Mouse (Mus musculus) forebrain, embryonic 16.5 days (tissue): ENCODE measurements at regions not wholly inside any gene's neighbourhood (a gene's known extent, or its start where the extent isn't known, plus 50 kb on each side); places are given as distances from the start of the nearest gene placed in this dataset.

ENCODE experiments used
- ATAC-seq: fragments of 200-750 bp; cut with Nextera tagmentation; 2 replicates; pipeline ENCODE4 v1.8.0; 2017; ENCODE audit warnings: mild to moderate bottlenecking, moderate library complexity
- H3K27ac ChIP-seq: fragments of 300-500 bp; sonication (generic); 2 replicates; pipeline ENCODE4 v1.5.1; 2014; ENCODE audit warnings: low read length, control low read depth
- H3K27me3 ChIP-seq: fragments of 300-500 bp; sonication (generic); replicated peaks from 2 replicates; pipeline ENCODE4 v1.6.1; 2014; ENCODE audit warnings: low read length; ENCODE audit not compliant: control insufficient read depth, insufficient read depth
- H3K36me3 ChIP-seq: fragments of 300-500 bp; sonication (generic); 2 replicates; pipeline ENCODE4 v1.6.1; 2014; ENCODE audit not compliant: control insufficient read depth, insufficient read depth
- H3K4me1 ChIP-seq: fragments of 300-500 bp; sonication (generic); replicated peaks from 2 replicates; pipeline ENCODE4 v1.6.1; 2014; ENCODE audit warnings: low read length; ENCODE audit not compliant: control insufficient read depth, insufficient read depth
- H3K4me2 ChIP-seq: fragments of 300-500 bp; sonication (generic); 2 replicates; pipeline ENCODE4 v1.6.1; 2014; ENCODE audit warnings: mild to moderate bottlenecking, low read length, control low read depth
- H3K4me3 ChIP-seq: fragments of 300-500 bp; sonication (generic); replicated peaks from 2 replicates; pipeline ENCODE4 v1.5.1; 2014; ENCODE audit warnings: mild to moderate bottlenecking, low read length, control low read depth
- H3K9ac ChIP-seq: fragments of 300-500 bp; sonication (generic); replicated peaks from 2 replicates; pipeline ENCODE4 v1.6.1; 2014; ENCODE audit warnings: low read depth, low read length, control low read depth
- H3K9me3 ChIP-seq: fragments of 300-500 bp; sonication (generic); 2 replicates; pipeline ENCODE4 v1.6.1; 2016; ENCODE audit warnings: low read length; ENCODE audit not compliant: control insufficient read depth
- WGBS: fragments of 180-500 bp; shearing (Covaris S2); extraction: QIAGEN DNeasy Blood & Tissue Kit; methylation state at CpG from one replicate; pipeline ENCODE4 v1.1.7; 2014; 5-methylcytosine and 5-hydroxymethylcytosine counted together

DNA sequence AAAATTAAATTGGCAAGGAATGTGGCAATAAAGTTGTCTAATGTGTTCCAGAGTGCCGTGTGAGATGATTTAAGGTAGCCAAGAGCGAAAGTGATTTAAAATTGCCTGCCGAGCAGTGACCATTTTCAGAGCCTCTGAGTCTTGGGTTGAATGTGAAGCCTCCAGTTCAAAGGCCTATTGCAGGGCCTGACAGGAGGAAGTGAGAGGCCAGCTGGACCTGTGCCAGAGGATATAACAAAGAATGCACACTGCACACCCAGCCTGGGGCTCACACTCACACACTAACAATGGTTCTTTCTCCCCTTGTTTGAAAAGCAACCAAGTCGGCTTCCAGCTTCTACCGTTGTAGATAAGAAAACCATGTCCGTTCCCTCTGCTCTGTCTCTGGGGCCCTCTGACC, 390.1 kb downstream of the Pmp22 start:
- 11% methylated on average over 6 of the region's 6 CpGs for whole genome bisulfite sequencing
- Histone ChIP-seq H3K27ac (no peak overlapping the region), H3K9me3 (no peaks in the 10 kb centered on the region), H3K27me3 (no peaks in the 10 kb centered on the region), H3K4me2 (no peak overlapping the region), H3K36me3 (no peaks in the 10 kb centered on the region), H3K9ac (no peak overlapping the region), H3K4me1 (peaks cover 8% of the 10 kb centered on the region; the same call in 1 of the 2 replicates), H3K4me3 (no peak overlapping the region)
- ATAC-seq = peak; percentile 66; the same call in 1 of the 2 replicates

DNA sequence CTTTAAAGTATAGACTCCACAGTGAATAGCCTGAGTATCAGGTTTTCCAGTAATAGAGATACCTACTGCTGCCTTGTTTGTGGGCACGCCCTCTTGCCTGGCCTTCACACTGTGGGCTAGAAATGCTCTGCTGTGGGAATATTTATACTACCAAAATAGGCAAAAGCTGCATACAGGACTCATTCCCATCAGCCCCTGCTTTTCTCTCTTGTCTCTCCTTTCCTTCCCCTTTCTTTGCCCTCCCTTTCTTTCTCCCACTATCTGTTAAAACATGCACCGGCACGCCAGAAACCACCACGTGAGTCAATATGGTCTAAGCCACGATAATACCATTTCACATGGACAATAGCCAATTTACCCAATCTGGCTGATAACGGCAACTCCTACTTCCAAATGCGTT, 395.5 kb downstream of the Pmp22 start:
- peaks cover 18% of the 10 kb centered on the region for H3K4me1 ChIP-seq
- no peak overlapping the region for H3K9ac ChIP-seq
- H3K36me3 ChIP-seq = no peaks in the 10 kb centered on the region
- H3K27me3 ChIP-seq = no peaks in the 10 kb centered on the region
- no peak overlapping the region for H3K27ac ChIP-seq
- H3K4me2 ChIP-seq = no peak overlapping the region
- ATAC-seq = no peak
- H3K9me3 ChIP-seq = no peaks in the 10 kb centered on the region
- no peak overlapping the region for H3K4me3 ChIP-seq
- 23% methylated on average over 7 of the region's 7 CpGs for WGBS

DNA sequence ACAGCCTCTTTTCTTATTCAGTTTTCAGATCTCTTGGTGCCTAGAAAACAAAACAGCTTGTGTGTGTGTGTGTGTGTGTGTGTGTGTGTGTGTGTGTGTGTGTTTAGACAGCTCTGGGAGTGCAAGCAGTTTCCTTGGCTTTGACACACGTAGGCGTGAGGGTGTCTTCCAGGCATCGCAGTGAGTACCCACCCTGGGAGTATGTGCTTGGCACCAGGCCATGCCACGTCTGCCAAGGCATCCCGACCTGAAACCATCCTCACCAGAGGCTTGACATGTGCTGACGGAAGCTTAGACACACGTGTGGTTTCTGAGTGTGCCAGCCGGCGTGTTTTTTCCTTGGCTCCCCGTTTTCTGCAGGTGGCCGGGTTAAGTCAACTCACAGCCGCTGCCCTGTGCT, 396.6 kb downstream of the Pmp22 start:
- 37% methylated on average over 12 of the region's 12 CpGs for WGBS
- no peak overlapping the region for H3K9ac ChIP-seq
- H3K27me3 ChIP-seq = no peaks in the 10 kb centered on the region
- H3K27ac ChIP-seq = no peak overlapping the region
- peaks cover 18% of the 10 kb centered on the region for H3K4me1 ChIP-seq
- H3K4me3 ChIP-seq = no peak overlapping the region
- no peak overlapping the region for H3K4me2 ChIP-seq
- H3K9me3 ChIP-seq = no peaks in the 10 kb centered on the region
- peak; percentile 68 for ATAC-seq
- H3K36me3 ChIP-seq = no peaks in the 10 kb centered on the region

DNA sequence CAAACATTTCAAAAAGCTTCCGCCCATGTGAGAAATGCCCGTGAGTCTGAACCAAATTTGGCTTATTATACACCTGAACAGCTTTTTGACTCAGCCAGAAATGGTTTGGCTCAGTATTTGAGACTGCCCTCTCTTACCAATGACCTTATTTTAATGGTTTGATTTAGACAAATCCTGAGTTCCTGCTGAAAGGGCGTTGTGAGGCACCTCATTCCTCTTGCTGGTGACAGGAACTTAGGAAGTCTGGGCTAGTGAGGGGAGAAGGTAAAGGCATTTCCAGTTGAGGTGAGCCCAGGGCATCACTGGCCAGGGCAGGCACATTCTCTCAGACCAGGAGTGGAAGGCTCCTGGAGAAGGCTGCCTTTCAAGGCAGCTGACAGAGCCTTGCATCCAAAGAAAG, 396.1 kb downstream of the Hs3st3b1 start:
- H3K4me3 ChIP-seq = no peak overlapping the region
- no peak for ATAC-seq
- H3K36me3 ChIP-seq = no peaks in the 10 kb centered on the region
- WGBS = 72% methylated on average over 3 of the region's 3 CpGs
- H3K27me3 ChIP-seq = no peaks in the 10 kb centered on the region
- no peak overlapping the region for H3K9ac ChIP-seq
- H3K27ac ChIP-seq = no peak overlapping the region
- no peaks in the 10 kb centered on the region for H3K9me3 ChIP-seq
- H3K4me2 ChIP-seq = no peak overlapping the region
- H3K4me1 ChIP-seq = peaks cover 18% of the 10 kb centered on the region

DNA sequence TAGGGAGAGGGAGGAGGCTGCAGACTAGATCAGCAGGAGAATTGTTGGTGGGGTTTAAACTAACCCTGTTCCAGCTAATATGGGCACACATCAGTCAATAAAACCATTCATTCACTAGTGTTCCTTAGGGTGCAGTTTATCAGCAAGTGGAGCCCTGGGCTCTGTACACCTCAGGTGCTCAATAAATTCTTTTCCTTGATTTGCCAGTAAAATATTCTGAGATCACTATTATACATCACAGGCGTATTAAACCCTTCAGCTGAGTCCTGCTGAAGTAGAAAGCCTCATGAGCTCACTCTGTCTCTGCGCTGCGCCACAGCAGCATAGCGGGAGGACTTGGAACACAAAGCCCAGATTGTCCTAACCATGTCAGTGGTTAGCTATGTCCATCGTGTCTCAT, 389.3 kb downstream of the Hs3st3b1 start:
- ATAC-seq = no peak
- no peak overlapping the region for H3K9ac ChIP-seq
- H3K36me3 ChIP-seq = no peaks in the 10 kb centered on the region
- 76% methylated on average over 5 of the region's 5 CpGs for WGBS
- no peaks in the 10 kb centered on the region for H3K9me3 ChIP-seq
- no peak overlapping the region for H3K4me2 ChIP-seq
- H3K4me3 ChIP-seq = no peak overlapping the region
- H3K27ac ChIP-seq = no peak overlapping the region
- peaks cover 2% of the 10 kb centered on the region; the same call in 1 of the 2 replicates for H3K4me1 ChIP-seq
- H3K27me3 ChIP-seq = no peaks in the 10 kb centered on the region

DNA sequence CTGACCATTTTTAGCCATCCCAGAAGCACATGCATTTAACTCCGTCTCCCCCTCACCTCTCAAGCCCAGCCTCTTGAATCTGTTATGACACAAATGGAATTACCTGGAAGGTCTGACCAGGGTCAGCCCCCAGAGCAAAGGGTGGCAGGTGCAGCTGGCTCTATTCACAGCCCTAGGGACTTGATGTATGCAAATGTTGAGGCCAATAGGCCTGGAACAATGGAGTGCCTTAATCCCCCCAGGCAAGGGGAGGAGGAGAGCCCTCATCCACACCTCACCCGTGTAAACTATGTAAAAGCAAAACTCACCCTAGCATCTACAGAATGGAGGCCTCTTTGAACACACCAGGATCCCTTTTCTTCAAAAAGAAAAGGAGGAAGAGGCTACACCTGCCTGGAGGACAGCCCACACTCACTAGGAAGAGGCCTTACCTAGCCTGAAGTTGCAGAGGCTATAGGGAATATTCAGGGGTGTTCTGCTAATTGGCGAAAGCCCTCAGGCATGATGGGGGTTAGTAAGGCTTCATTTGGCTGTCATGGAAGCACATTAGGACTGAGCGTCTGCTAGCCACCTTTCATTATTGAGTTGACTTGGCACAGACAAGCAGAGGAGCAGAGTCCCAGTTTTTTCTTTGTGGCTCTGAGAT, 388.4 kb downstream of the Hs3st3b1 start:
- WGBS = 30% methylated on average over 4 of the region's 4 CpGs
- H3K9ac ChIP-seq = no peak overlapping the region
- peaks cover 2% of the 10 kb centered on the region; the same call in 1 of the 2 replicates for H3K4me1 ChIP-seq
- no peak for ATAC-seq
- H3K4me3 ChIP-seq = no peak overlapping the region
- no peaks in the 10 kb centered on the region for H3K9me3 ChIP-seq
- no peak overlapping the region for H3K4me2 ChIP-seq
- H3K27ac ChIP-seq = no peak overlapping the region
- H3K27me3 ChIP-seq = no peaks in the 10 kb centered on the region
- H3K36me3 ChIP-seq = no peaks in the 10 kb centered on the region

DNA sequence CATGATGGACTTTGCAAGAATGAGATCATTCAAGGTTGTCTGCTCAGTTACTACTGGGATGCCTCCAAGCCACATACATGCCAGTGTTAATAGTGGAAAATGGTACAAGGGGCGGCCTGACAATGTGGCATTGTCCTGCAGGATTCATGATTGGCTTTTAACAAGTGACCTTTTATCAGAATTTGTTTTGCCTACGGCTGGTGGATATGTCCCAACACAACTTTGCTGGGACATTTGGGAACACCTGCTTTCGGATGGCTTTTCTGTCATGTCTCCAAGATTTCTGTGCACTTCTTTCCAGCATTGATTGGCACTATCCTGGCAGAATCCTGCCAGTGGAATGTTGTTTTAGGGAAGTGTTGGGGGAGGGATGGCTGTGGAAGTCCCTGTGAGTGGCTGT, 384.4 kb downstream of the Hs3st3b1 start:
- Histone ChIP-seq H3K27me3 (no peaks in the 10 kb centered on the region), H3K9me3 (no peaks in the 10 kb centered on the region), H3K4me3 (no peak overlapping the region), H3K9ac (no peak overlapping the region), H3K4me1 (peaks cover 2% of the 10 kb centered on the region; the same call in 1 of the 2 replicates), H3K27ac (no peak overlapping the region), H3K4me2 (no peak overlapping the region), H3K36me3 (no peaks in the 10 kb centered on the region)
- ATAC-seq = no peak
- 78% methylated on average over 3 of the region's 3 CpGs for WGBS

DNA sequence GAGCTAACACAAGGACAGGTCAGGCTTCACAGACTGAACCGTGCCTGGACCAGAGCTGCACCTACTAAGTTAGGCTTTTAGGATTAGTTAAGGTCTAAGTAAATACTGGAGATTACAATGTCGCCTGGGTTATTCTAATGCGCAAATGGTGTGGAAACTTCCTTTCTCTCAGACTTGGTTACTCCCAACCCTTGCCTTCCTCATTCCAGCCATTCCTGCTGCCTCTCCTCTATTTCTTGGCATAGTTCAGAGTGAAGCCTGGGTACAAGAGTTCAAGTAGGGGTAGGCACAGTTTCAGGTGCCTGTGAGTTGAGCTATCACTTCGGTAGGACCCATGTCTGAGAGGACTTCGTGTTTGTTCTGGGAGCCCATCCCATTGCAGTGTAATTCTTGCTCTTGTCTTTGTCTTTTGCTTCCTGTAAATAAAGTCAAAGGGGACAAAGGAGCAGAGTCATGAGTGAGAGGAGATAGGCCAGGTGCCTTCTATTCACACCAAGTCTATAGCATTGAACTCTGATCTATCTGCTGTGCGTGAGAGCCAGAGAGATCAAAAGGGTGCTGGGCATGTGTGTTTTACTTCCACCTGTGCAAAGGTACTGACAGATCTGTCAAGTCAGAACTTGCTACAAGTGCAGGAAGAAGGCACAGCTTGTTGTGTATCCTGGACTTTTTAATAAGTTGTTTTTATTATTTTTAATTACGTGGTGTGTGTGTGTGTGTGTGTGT, 378.0 kb downstream of the Hs3st3b1 start:
- no peaks in the 10 kb centered on the region for H3K36me3 ChIP-seq
- no peak for ATAC-seq
- WGBS = 82% methylated on average over 7 of the region's 7 CpGs

DNA sequence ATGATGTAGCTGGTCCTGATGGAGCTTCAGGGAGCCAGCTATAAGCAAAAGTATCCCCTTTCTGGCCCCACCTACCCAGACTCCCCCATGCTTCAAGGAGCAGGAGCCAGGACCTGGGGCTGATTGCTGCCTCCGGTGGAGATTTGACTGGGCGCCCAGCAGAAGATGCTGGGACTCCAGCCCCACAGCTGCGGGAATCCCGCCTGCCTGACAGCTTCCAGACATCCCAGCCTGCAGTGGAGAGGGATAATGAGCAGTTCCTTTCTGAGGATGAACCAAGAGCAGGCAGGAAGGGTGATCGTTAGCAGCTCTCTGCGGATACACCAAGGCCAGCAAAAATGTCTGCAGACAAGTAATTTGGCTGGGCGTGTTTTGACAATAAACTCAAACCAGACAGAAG, 376.6 kb downstream of the Hs3st3b1 start:
- Histone ChIP-seq H3K4me1 (peaks cover 9% of the 10 kb centered on the region; the same call in 1 of the 2 replicates), H3K9ac (no peak overlapping the region), H3K4me2 (no peak overlapping the region), H3K36me3 (no peaks in the 10 kb centered on the region), H3K27ac (no peak overlapping the region), H3K9me3 (no peaks in the 10 kb centered on the region), H3K4me3 (no peak overlapping the region), H3K27me3 (no peaks in the 10 kb centered on the region)
- peak; percentile 72 for ATAC-seq
- 14% methylated on average over 7 of the region's 7 CpGs for WGBS

More for the DNA sequence above, 378.0 kb downstream of the Hs3st3b1 start:
- H3K9ac ChIP-seq = no peak overlapping the region
- no peak overlapping the region for H3K4me2 ChIP-seq
- H3K4me1 ChIP-seq = peaks cover 9% of the 10 kb centered on the region; the same call in 1 of the 2 replicates
- no peak overlapping the region for H3K27ac ChIP-seq
- no peaks in the 10 kb centered on the region for H3K27me3 ChIP-seq
- H3K4me3 ChIP-seq = no peak overlapping the region
- no peaks in the 10 kb centered on the region for H3K9me3 ChIP-seq
